Mouse (Mus musculus): ENCODE measurements around the gene Pfn1. TPM values are rescaled to one million over a fixed set of nuclear protein-coding genes. Genes with fewer than 3 reads are reported as not detected.

Pfn1 gene
- polyA plus RNA-seq, 1 experiment from 2014 or later, result 1,225 TPM

DNA sequence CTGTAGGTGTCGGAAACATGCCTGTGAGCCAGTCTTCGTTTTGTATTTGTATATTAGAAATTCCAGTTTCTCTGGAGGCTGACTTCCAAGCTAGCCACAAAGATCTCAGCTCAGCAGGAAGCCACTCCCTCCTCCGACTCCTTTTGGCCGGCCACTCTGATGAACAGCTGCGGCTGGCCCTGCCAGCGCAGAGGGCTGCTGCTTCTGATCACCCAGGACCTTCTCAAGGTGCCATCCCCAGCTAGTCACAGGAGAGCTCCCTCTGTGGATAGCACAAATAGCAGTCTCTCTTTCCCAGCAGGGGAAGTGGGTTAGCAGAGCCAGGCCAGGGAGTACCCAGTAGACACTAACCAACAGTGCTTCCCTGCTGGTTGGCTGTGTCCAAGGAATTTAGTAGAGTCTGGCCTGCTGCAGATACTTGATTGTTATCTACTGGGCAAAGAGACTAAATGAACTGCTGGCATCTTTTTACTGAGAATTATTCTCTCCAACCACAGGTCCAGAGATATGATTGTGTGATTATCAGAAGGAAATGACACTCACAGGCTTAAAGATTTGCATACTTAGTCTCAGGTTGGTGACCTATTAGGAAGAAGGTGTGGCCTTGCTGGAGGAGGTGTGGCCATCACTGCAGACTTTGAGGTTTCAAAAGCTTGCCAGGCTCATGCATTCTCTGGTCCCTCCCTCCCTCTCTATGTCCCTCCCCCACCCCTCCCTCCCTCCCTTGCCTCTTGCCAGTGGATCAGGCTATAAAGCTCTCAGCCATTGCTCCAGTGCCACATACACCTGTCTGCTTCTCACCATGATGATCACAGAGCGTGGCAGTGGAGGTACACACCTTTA, 32.3 kb downstream of the Pfn1 start:
- Histone ChIP-seq H3K9me3 (replicated peaks; ENCODE audit: control insufficient read depth, low read length) (no peaks in the 10 kb centered on the region), H3K4me2 (ENCODE audit: low read depth, low read length) (no peak overlapping the region), H3K27me3 (ENCODE audit: control insufficient read depth, insufficient read depth, low read length) (no peaks in the 10 kb centered on the region), H3K4me1 (ENCODE audit: control insufficient read depth, insufficient read depth, low read length) (peaks cover 5% of the 10 kb centered on the region; the same call in 1 of the 2 replicates), H3K36me3 (ENCODE audit: control insufficient read depth, insufficient read depth) (no peaks in the 10 kb centered on the region), H3K9ac (ENCODE audit: low read length) (no peak overlapping the region), H3K4me3 (ENCODE audit: low read length) (no peak overlapping the region), H3K27ac (ENCODE audit: low read length) (no peak overlapping the region)
- ATAC-seq (replicated peaks; ENCODE audit: extremely low read depth, insufficient read depth, low FRiP score), result no peak
- 36% methylated on average over 7 of the region's 7 CpGs for WGBS

- 25% methylated on average over 1 of the region's 1 CpGs for WGBS
Measured at GRCm38 (mm10) chr11:70619101-70619500, 35.3 kb downstream of the Pfn1 start, which contains the start of gene Chrne. TSS of gene Chrne (minus strand) at chr11:70619216.

DNA sequence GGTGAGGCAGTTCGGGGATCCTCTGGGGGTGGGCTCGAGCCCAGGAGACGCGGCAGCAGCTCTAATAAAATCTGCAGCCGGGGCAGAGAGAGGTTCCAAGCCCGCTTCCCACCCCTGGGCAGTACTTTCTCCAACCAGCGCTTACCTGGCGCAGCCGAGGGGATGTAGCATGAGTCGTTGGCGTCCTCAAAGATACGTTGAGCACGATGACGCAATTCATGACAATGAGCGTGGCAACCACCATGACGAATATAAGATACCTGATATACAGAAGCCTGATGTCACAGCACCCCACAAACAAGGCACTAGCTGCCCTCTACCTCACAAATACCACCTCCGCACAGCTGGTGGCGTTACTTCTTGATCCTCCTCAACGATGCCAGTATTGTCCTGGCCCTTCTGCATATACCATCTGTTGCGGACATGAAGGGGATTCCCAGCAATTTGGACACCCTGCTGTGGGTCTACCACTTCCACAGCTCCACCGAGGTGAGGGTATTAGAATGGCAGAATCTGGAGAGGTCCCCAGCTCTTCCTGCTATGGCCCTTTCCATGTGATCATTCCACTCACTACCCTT, 38.8 kb downstream of the Pfn1 start, which contains the start of gene 4930544D05Rik:
TSS of gene 4930544D05Rik (plus strand) at position 333 of the 578 bp plus-strand sequence.
- Histone ChIP-seq H3K9ac (ENCODE audit: low read length) (peak within 1 kb of the TSS; percentile 65), H3K9me3 (replicated peaks; ENCODE audit: control insufficient read depth, low read length) (no peaks in the 10 kb centered on the region), H3K4me1 (ENCODE audit: control insufficient read depth, insufficient read depth, low read length) (peaks cover 10% of the 10 kb centered on the region), H3K36me3 (ENCODE audit: control insufficient read depth, insufficient read depth) (peaks cover 20% of the 10 kb centered on the region), H3K4me2 (ENCODE audit: low read depth, low read length) (peak within 1 kb of the TSS; percentile 84), H3K4me3 (ENCODE audit: low read length) (peak within 1 kb of the TSS; percentile 49), H3K27ac (ENCODE audit: low read length) (peak within 1 kb of the TSS; percentile 63), H3K27me3 (ENCODE audit: control insufficient read depth, insufficient read depth, low read length) (peaks cover 5% of the 10 kb centered on the region; the same call in 1 of the 2 replicates)
- 9% methylated on average over 21 of the region's 21 CpGs for WGBS
- 0 out of 2 replicates have a peak, but pooled peaks have one; percentile 2 for ATAC-seq (replicated peaks; ENCODE audit: extremely low read depth, insufficient read depth, low FRiP score)

More at GRCm38 (mm10) chr11:70619101-70619500, 35.3 kb downstream of the Pfn1 start, which contains the start of gene Chrne:
- H3K4me2 ChIP-seq (ENCODE audit: low read depth, low read length), result no peak within 1 kb of the TSS
- H3K4me1 ChIP-seq (ENCODE audit: control insufficient read depth, insufficient read depth, low read length), result peaks cover 15% of the 10 kb centered on the region
- no peak within 1 kb of the TSS for H3K4me3 ChIP-seq (ENCODE audit: low read length)
- H3K27ac ChIP-seq (ENCODE audit: low read length), result no peak within 1 kb of the TSS
- no peaks in the 10 kb centered on the region for H3K36me3 ChIP-seq (ENCODE audit: control insufficient read depth, insufficient read depth)
- H3K9ac ChIP-seq (ENCODE audit: low read length), result no peak within 1 kb of the TSS
- no peak for ATAC-seq (replicated peaks; ENCODE audit: extremely low read depth, insufficient read depth, low FRiP score)
- no peaks in the 10 kb centered on the region for H3K9me3 ChIP-seq (replicated peaks; ENCODE audit: control insufficient read depth, low read length)
- H3K27me3 ChIP-seq (ENCODE audit: control insufficient read depth, insufficient read depth, low read length), result peaks cover 5% of the 10 kb centered on the region; the same call in 1 of the 2 replicates

GRCm38 (mm10) chr11:70615074-70615473, 39.4 kb downstream of the Pfn1 start:
- peak overlapping the region; percentile 63 for H3K27ac ChIP-seq (ENCODE audit: low read length)
- ATAC-seq (replicated peaks; ENCODE audit: extremely low read depth, insufficient read depth, low FRiP score), result peak; percentile 74
- H3K9me3 ChIP-seq (replicated peaks; ENCODE audit: control insufficient read depth, low read length), result no peaks in the 10 kb centered on the region
- peak overlapping the region; percentile 65 for H3K9ac ChIP-seq (ENCODE audit: low read length)
- H3K27me3 ChIP-seq (ENCODE audit: control insufficient read depth, insufficient read depth, low read length), result peaks cover 5% of the 10 kb centered on the region; the same call in 1 of the 2 replicates
- H3K4me2 ChIP-seq (ENCODE audit: low read depth, low read length), result peak overlapping the region; percentile 84
- H3K36me3 ChIP-seq (ENCODE audit: control insufficient read depth, insufficient read depth), result peaks cover 23% of the 10 kb centered on the region
- H3K4me3 ChIP-seq (ENCODE audit: low read length), result peak overlapping the region; percentile 49
- 2% methylated on average over 17 of the region's 17 CpGs for WGBS
- H3K4me1 ChIP-seq (ENCODE audit: control insufficient read depth, insufficient read depth, low read length), result peaks cover 10% of the 10 kb centered on the region

DNA sequence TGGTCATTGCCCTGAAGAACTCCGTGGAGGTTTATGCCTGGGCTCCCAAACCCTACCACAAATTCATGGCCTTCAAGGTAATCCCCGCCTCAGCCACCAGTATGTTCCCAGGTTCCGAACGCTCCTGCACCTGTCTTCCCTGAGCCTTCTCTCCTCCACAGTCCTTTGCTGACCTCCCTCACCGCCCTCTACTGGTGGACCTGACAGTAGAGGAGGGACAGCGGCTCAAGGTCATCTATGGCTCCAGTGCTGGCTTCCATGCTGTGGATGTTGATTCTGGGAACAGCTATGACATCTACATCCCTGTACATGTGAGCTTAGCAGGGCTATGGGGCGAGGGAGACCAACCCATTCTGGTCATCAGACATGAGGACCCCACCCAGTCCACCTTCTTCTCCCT, 41.9 kb downstream of the Pfn1 start:
- H3K36me3 ChIP-seq (ENCODE audit: control insufficient read depth, insufficient read depth), result peaks cover 46% of the 10 kb centered on the region
- no peak overlapping the region for H3K4me3 ChIP-seq (ENCODE audit: low read length)
- H3K9ac ChIP-seq (ENCODE audit: low read length), result no peak overlapping the region
- H3K27me3 ChIP-seq (ENCODE audit: control insufficient read depth, insufficient read depth, low read length), result peaks cover 5% of the 10 kb centered on the region; the same call in 1 of the 2 replicates
- H3K4me1 ChIP-seq (ENCODE audit: control insufficient read depth, insufficient read depth, low read length), result peaks cover 10% of the 10 kb centered on the region
- H3K9me3 ChIP-seq (replicated peaks; ENCODE audit: control insufficient read depth, low read length), result no peaks in the 10 kb centered on the region
- H3K27ac ChIP-seq (ENCODE audit: low read length), result no peak overlapping the region
- no peak for ATAC-seq (replicated peaks; ENCODE audit: extremely low read depth, insufficient read depth, low FRiP score)
- H3K4me2 ChIP-seq (ENCODE audit: low read depth, low read length), result no peak overlapping the region
- WGBS, result 73% methylated on average over 7 of the region's 7 CpGs

DNA sequence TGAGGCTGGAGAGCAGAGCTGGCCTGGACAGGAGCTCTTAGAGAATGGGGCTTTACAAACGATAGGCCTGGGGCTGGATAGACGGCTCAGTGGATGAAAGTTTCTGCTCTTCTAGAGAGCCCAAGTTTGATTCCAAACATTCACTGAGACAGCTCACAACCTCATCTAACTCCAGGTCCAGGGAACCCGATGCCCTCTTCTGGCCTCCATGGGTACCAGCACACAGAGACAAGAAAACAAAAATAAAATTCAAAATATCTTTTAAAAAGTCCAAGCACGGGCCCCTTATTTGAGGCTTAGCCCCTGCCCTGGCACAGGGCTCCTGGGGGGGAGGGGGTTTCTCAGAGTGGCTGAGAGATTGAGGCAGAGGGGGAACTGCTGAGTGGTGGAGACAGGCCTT, 43.7 kb downstream of the Pfn1 start:
- Histone ChIP-seq H3K4me2 (ENCODE audit: low read depth, low read length) (no peak overlapping the region), H3K4me3 (ENCODE audit: low read length) (no peak overlapping the region), H3K9me3 (replicated peaks; ENCODE audit: control insufficient read depth, low read length) (no peaks in the 10 kb centered on the region), H3K36me3 (ENCODE audit: control insufficient read depth, insufficient read depth) (peaks cover 57% of the 10 kb centered on the region), H3K27me3 (ENCODE audit: control insufficient read depth, insufficient read depth, low read length) (no peaks in the 10 kb centered on the region), H3K9ac (ENCODE audit: low read length) (no peak overlapping the region), H3K4me1 (ENCODE audit: control insufficient read depth, insufficient read depth, low read length) (peaks cover 10% of the 10 kb centered on the region), H3K27ac (ENCODE audit: low read length) (no peak overlapping the region)
- WGBS, result 85% methylated on average over 4 of the region's 4 CpGs
- ATAC-seq (replicated peaks; ENCODE audit: extremely low read depth, insufficient read depth, low FRiP score), result no peak

DNA sequence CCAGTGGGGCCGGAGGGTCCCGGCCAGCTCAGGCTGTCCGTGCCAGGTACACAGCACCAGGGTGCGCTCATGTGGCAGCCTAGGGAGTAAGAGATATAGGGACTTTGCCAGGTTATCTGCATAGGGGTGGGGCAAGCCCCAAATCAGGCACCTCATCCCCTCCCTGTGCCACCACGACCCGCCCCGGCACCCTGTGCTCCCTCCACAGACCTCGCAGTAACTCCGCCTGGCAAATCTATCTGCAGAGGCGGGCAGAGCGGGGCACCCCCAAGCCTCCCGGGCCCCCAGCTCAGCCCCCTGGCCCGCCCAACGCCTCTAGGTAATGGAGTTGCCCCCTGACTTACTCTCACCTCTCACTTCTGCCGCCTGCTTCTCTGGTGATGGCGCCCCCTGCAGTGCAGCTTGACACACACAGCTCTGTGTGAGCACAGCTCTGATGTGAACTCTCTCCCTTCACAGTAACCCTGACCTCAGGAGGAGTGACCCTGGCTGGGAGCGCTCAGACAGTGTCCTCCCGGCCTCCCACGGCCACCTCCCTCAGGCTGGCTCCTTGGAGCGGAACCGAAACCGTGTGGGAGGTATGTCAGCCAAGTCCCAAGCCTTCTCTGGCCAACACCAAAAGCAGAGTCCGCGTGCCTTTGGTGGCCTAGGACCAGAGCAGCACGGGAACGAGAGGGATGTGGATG, 45.9 kb downstream of the Pfn1 start:
- Histone ChIP-seq H3K9me3 (replicated peaks; ENCODE audit: control insufficient read depth, low read length) (no peaks in the 10 kb centered on the region), H3K4me2 (ENCODE audit: low read depth, low read length) (no peak overlapping the region), H3K4me1 (ENCODE audit: control insufficient read depth, insufficient read depth, low read length) (no peaks in the 10 kb centered on the region), H3K4me3 (ENCODE audit: low read length) (no peak overlapping the region), H3K27ac (ENCODE audit: low read length) (no peak overlapping the region), H3K27me3 (ENCODE audit: control insufficient read depth, insufficient read depth, low read length) (no peaks in the 10 kb centered on the region), H3K36me3 (ENCODE audit: control insufficient read depth, insufficient read depth) (peaks cover 64% of the 10 kb centered on the region), H3K9ac (ENCODE audit: low read length) (no peak overlapping the region)
- ATAC-seq (replicated peaks; ENCODE audit: extremely low read depth, insufficient read depth, low FRiP score), result no peak
- WGBS, result 88% methylated on average over 26 of the region's 26 CpGs

DNA sequence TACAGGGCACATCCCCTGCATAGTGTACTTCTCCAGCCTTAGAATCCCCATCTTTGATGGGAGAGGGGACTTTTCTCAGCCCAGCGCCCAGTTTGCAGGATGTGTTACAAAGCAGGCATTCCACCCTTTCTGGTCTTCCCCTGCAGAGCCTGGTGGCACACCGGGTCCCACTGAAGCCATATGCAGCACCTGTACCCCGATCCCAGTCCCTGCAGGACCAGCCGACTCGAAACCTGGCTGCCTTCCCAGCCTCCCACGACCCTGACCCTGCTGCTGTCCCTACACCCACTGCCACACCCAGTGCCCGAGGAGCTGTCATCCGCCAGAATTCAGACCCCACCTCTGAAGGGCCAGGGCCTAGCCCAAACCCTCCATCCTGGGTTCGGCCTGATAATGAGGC, 46.8 kb downstream of the Pfn1 start:
- Histone ChIP-seq H3K4me2 (ENCODE audit: low read depth, low read length) (no peak overlapping the region), H3K27me3 (ENCODE audit: control insufficient read depth, insufficient read depth, low read length) (no peaks in the 10 kb centered on the region), H3K9ac (ENCODE audit: low read length) (no peak overlapping the region), H3K27ac (ENCODE audit: low read length) (no peak overlapping the region), H3K4me1 (ENCODE audit: control insufficient read depth, insufficient read depth, low read length) (no peaks in the 10 kb centered on the region), H3K9me3 (replicated peaks; ENCODE audit: control insufficient read depth, low read length) (no peaks in the 10 kb centered on the region), H3K4me3 (ENCODE audit: low read length) (no peak overlapping the region), H3K36me3 (ENCODE audit: control insufficient read depth, insufficient read depth) (peaks cover 62% of the 10 kb centered on the region)
- no peak for ATAC-seq (replicated peaks; ENCODE audit: extremely low read depth, insufficient read depth, low FRiP score)
- 80% methylated on average over 9 of the region's 9 CpGs for WGBS

Measured in heart, embryonic 16.5 days (tissue).